Mouse (Mus musculus) hindbrain, embryonic 12.5 days (tissue): ENCODE results near the gene Col2a1. TPM values are rescaled to one million over a fixed set of nuclear protein-coding genes. Genes with fewer than 3 reads are reported as not detected.

Experiments used
- ATAC-seq: fragments of 200-750 bp; cut with Nextera tagmentation; 2 replicates; pipeline ENCODE4 v1.8.0; 2017; ENCODE audit warnings: moderate TSS enrichment; ENCODE audit not compliant: low FRiP score
- H3K27ac ChIP-seq: fragments of 300-500 bp; sonication (generic); 2 replicates; pipeline ENCODE4 v1.5.1; 2016; ENCODE audit warnings: mild to moderate bottlenecking
- H3K27me3 ChIP-seq: fragments of 300-500 bp; sonication (generic); 2 replicates; pipeline ENCODE4 v1.6.1; 2016; ENCODE audit warnings: mild to moderate bottlenecking
- H3K36me3 ChIP-seq: fragments of 300-500 bp; sonication (generic); 2 replicates; pipeline ENCODE4 v1.6.1; 2016; ENCODE audit warnings: mild to moderate bottlenecking
- H3K4me1 ChIP-seq: fragments of 300-500 bp; sonication (generic); 2 replicates; pipeline ENCODE4 v1.6.1; 2016
- H3K4me2 ChIP-seq: fragments of 300-500 bp; sonication (generic); replicated peaks from 2 replicates; pipeline ENCODE4 v1.6.1; 2016; ENCODE audit warnings: mild to moderate bottlenecking
- H3K4me3 ChIP-seq: fragments of 300-500 bp; sonication (generic); 2 replicates; pipeline ENCODE4 v1.5.1; 2016; ENCODE audit warnings: mild to moderate bottlenecking
- H3K9ac ChIP-seq: fragments of 300-500 bp; sonication (generic); 2 replicates; pipeline ENCODE4 v1.6.1; 2016; ENCODE audit warnings: mild to moderate bottlenecking, moderate library complexity
- H3K9me3 ChIP-seq: fragments of 300-500 bp; sonication (generic); replicated peaks from 2 replicates; pipeline ENCODE4 v1.6.1; 2016; ENCODE audit warnings: mild to moderate bottlenecking
- WGBS: fragments of 180-500 bp; shearing (Covaris S2); methylation state at CpG from one replicate; pipeline ENCODE4 v1.1.7; 2016; 5-methylcytosine and 5-hydroxymethylcytosine counted together
- polyA plus RNA-seq: library from polyadenylated mRNA; unstranded; fragments of >200 nt; fragmentation: Nextera tagmentation; extraction: Ambion mirVana; gene quantifications from 2 replicates; pipeline ENCODE4 v1.2.1, GENCODE M21; 2016

Col2a1 gene
- polyA plus RNA-seq, 1 experiment from 2014 or later: 459 TPM

DNA sequence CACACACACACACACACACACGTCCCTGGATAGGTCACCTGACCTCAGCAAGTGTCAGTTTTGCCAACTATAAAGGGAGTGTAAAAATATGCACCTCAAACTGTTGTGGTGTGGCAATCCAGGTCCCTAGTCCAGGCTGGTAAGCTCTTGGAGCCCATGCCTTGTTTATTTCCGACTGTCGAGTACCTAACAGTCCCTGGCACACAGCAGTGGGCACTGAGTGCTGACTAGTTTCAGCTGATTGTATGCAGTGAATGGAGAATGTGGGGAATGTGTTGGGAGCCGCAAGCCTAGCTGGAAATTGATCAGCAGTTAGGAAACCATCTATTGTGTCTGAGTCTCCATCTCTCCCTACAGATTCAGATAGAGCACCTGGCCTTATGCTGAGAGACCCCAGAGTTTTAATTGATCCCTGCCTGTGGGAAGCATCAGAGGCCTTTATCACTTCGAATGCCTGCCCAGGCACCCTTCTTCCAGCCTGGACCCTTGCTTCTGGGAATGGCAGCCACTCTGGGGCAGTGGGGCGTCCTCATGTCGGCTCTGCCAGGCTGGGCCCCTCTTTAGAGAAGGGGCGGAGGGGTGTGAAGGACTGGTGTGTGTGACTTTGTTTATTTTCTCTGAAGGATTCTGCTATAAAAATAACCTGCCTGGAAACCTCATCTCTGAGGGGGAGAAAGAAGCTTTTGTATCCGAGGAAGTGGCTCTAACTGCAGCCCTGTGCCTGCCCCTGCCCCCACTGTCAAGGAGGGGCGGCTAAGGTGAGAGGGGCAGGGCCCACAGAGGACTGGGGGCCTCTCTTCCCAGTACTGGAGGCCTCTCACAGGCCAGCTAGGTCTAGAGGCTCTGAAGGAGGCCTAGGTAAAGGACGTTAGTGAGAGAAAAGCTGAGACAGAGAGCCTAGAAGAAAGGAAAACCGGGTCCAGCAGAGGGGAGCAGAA lies 22.7 kb upstream of the Col2a1 start:
- Histone ChIP-seq H3K9me3 (no peaks in the 10 kb centered on the region), H3K27me3 (no peaks in the 10 kb centered on the region), H3K4me2 (no peak overlapping the region), H3K4me3 (no peak overlapping the region), H3K36me3 (no peaks in the 10 kb centered on the region), H3K27ac (peak overlapping the region; percentile 64), H3K4me1 (peaks cover 23% of the 10 kb centered on the region), H3K9ac (no peak overlapping the region)
- no peak for ATAC-seq
- 36% methylated on average over 12 of the region's 12 CpGs for WGBS

DNA sequence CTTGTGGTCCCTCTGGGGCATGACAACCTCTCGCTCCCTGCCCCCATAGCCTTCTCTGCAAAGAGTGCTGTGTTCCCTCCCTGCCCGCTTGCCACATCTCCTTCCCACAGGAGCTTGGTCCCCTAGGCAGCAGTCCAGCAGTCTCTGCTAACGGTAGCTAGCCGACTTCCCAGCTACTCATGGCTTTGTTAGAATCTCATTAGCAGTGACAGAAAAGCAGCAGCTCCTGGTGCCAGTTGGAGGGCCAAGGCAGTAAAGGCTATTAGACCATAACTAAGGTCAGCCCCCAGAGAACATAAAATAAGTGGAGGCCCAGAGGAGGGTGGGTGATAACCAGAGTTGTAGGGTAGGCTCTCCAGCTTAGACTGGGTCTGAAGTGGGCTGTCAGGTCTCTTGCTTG lies 21.1 kb upstream of the Col2a1 start:
- Histone ChIP-seq H3K9ac (no peak overlapping the region), H3K27ac (no peak overlapping the region), H3K36me3 (no peaks in the 10 kb centered on the region), H3K4me3 (no peak overlapping the region), H3K4me2 (no peak overlapping the region), H3K9me3 (no peaks in the 10 kb centered on the region), H3K27me3 (no peaks in the 10 kb centered on the region), H3K4me1 (peaks cover 23% of the 10 kb centered on the region)
- no peak for ATAC-seq
- 37% methylated on average over 4 of the region's 4 CpGs for WGBS

DNA sequence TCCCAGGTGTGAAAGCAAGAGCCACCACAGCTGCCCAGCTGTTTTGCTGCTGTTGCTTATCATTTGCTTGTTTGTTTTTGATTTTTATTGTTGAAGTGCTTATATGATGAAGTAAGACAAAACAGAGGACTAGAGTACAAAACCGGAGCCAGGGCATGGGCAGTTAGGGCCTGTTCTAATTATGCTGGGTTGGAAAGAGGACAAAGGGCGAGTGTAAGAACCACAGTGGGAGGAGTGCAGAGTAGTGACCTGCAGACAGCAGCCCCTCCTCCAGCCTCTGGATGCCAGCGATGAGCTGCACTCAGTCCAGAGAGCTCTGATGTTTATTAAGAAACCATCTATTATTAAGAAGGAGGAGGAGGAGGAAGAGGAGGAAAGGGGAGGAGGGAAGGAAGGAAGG lies 18.6 kb upstream of the Col2a1 start:
- Histone ChIP-seq H3K36me3 (no peaks in the 10 kb centered on the region), H3K27ac (no peak overlapping the region), H3K9ac (no peak overlapping the region), H3K4me2 (no peak overlapping the region), H3K27me3 (no peaks in the 10 kb centered on the region), H3K4me3 (no peak overlapping the region), H3K9me3 (no peaks in the 10 kb centered on the region), H3K4me1 (peaks cover 21% of the 10 kb centered on the region)
- no peak for ATAC-seq
- 23% methylated on average over 3 of the region's 3 CpGs for WGBS

DNA sequence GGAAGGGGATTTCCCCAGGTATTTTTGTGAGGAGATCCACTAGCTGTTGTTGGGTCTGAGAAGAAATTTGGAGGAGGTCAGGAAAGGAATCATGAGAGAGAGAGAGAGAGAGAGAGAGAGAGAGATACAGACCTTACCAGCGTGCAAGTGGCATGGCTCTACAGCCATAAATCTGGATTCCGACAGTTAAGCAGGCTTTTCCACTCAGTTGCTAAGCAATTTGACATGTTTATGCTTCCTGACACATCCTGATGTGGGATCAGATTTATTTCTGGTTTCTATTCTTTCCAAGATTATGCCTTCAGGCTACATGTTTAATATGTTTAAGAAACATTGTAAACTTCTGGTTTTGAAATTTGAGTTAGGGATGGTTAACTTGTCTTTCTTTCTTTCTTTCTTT lies 17.4 kb upstream of the Col2a1 start:
- H3K27me3 ChIP-seq: no peaks in the 10 kb centered on the region
- WGBS: 63% methylated on average over 2 of the region's 2 CpGs
- H3K4me2 ChIP-seq: no peak overlapping the region

GRCm38 (mm10) chr15:98019047-98019446 lies 14.6 kb upstream of the Col2a1 start:
- 66% methylated on average over 3 of the region's 3 CpGs for WGBS
- Histone ChIP-seq H3K9me3 (no peaks in the 10 kb centered on the region), H3K4me3 (no peak overlapping the region), H3K4me2 (no peak overlapping the region), H3K4me1 (peaks cover 3% of the 10 kb centered on the region; the same call in 1 of the 2 replicates), H3K36me3 (no peaks in the 10 kb centered on the region), H3K27me3 (no peaks in the 10 kb centered on the region), H3K9ac (no peak overlapping the region), H3K27ac (no peak overlapping the region)
- ATAC-seq: no peak

More for the DNA sequence above, 17.4 kb upstream of the Col2a1 start:
- H3K9ac ChIP-seq: no peak overlapping the region
- no peak overlapping the region for H3K27ac ChIP-seq
- no peak for ATAC-seq
- H3K4me3 ChIP-seq: no peak overlapping the region
- no peaks in the 10 kb centered on the region for H3K9me3 ChIP-seq
- no peaks in the 10 kb centered on the region for H3K36me3 ChIP-seq
- H3K4me1 ChIP-seq: peaks cover 11% of the 10 kb centered on the region

GRCm38 (mm10) chr15:98017925-98018324 lies 13.4 kb upstream of the Col2a1 start:
- H3K4me2 ChIP-seq: no peak overlapping the region
- no peak overlapping the region for H3K9ac ChIP-seq
- peaks cover 3% of the 10 kb centered on the region; the same call in 1 of the 2 replicates for H3K4me1 ChIP-seq
- no peaks in the 10 kb centered on the region for H3K9me3 ChIP-seq
- no peaks in the 10 kb centered on the region for H3K36me3 ChIP-seq
- 82% methylated on average over 4 of the region's 4 CpGs for whole genome bisulfite sequencing
- H3K27ac ChIP-seq: no peak overlapping the region
- ATAC-seq: no peak
- no peak overlapping the region for H3K4me3 ChIP-seq
- no peaks in the 10 kb centered on the region for H3K27me3 ChIP-seq

- H3K27ac ChIP-seq: no peak overlapping the region
- ATAC-seq: no peak
- WGBS: 60% methylated on average over 6 of the region's 6 CpGs
- no peak overlapping the region for H3K4me3 ChIP-seq
- H3K9ac ChIP-seq: no peak overlapping the region
- H3K36me3 ChIP-seq: no peaks in the 10 kb centered on the region
- no peaks in the 10 kb centered on the region for H3K27me3 ChIP-seq
- no peaks in the 10 kb centered on the region for H3K9me3 ChIP-seq
- H3K4me2 ChIP-seq: no peak overlapping the region
- peaks cover 3% of the 10 kb centered on the region; the same call in 1 of the 2 replicates for H3K4me1 ChIP-seq
Observed at GRCm38 (mm10) chr15:98012810-98013209, 8.3 kb upstream of the Col2a1 start.

DNA sequence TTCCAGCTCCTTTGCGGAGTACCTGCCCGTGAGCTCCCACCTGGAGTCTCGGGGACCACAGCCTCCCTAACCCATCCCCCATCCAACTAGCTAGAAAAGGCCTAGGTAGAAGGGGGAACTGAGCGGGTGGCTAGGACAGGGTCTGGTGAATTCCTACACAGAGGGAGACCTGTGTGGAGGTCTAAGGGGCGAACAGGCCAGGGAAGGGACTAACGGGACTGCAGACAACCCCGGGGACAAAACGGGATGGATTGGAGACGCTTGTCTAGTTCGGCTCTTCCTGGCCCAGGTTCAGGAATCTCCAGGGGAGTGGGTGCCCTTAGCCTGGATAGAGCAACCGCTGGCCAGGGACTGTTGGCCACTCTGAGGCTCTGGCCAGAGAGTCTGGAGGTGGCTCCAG lies 686 bp upstream of the Col2a1 start:
- peak overlapping the region; percentile 80; the same call in 1 of the 2 replicates for H3K9ac ChIP-seq
- peaks cover 29% of the 10 kb centered on the region for H3K27me3 ChIP-seq
- peaks cover 44% of the 10 kb centered on the region for H3K4me1 ChIP-seq
- WGBS: 7% methylated on average over 11 of the region's 11 CpGs
- ATAC-seq: no peak
- H3K4me2 ChIP-seq: peak overlapping the region; percentile 82
- peak overlapping the region; percentile 58 for H3K4me3 ChIP-seq
- H3K36me3 ChIP-seq: no peaks in the 10 kb centered on the region
- peak overlapping the region; percentile 96; the same call in 1 of the 2 replicates for H3K27ac ChIP-seq
- no peaks in the 10 kb centered on the region for H3K9me3 ChIP-seq

- peak overlapping the region; percentile 58 for H3K4me3 ChIP-seq
- peak; percentile 23; the same call in 1 of the 2 replicates for ATAC-seq
- H3K27me3 ChIP-seq: peaks cover 29% of the 10 kb centered on the region
- peak overlapping the region; percentile 82 for H3K4me2 ChIP-seq
- peak overlapping the region; percentile 96; the same call in 1 of the 2 replicates for H3K27ac ChIP-seq
- peaks cover 49% of the 10 kb centered on the region for H3K4me1 ChIP-seq
- H3K9ac ChIP-seq: peak overlapping the region; percentile 80
- WGBS: under 1% methylated on average over 19 of the region's 19 CpGs
- no peaks in the 10 kb centered on the region for H3K9me3 ChIP-seq
- no peaks in the 10 kb centered on the region for H3K36me3 ChIP-seq
Observed at GRCm38 (mm10) chr15:98004740-98005159, 255 bp upstream of the Col2a1 start.

- no peaks in the 10 kb centered on the region for H3K9me3 ChIP-seq
- peak overlapping the region; percentile 58 for H3K4me3 ChIP-seq
- H3K9ac ChIP-seq: peak overlapping the region; percentile 80
- H3K36me3 ChIP-seq: peaks cover 8% of the 10 kb centered on the region; the same call in 1 of the 2 replicates
- no peak for ATAC-seq
- H3K27ac ChIP-seq: peak overlapping the region; percentile 96
- H3K4me2 ChIP-seq: peak overlapping the region; percentile 82
- under 1% methylated on average over 42 of the region's 42 CpGs for WGBS
- peaks cover 29% of the 10 kb centered on the region for H3K27me3 ChIP-seq
- H3K4me1 ChIP-seq: peaks cover 57% of the 10 kb centered on the region
Observed at GRCm38 (mm10) chr15:98002991-98003821, 1.3 kb downstream of the Col2a1 start.

GRCm38 (mm10) chr15:98002113-98002990 lies 2.1 kb downstream of the Col2a1 start:
- Histone ChIP-seq H3K27ac (peak overlapping the region; percentile 96), H3K4me2 (peak overlapping the region; percentile 82), H3K36me3 (peaks cover 12% of the 10 kb centered on the region; the same call in 1 of the 2 replicates), H3K27me3 (peaks cover 29% of the 10 kb centered on the region), H3K4me1 (peaks cover 57% of the 10 kb centered on the region), H3K9ac (peak overlapping the region; percentile 80), H3K9me3 (no peaks in the 10 kb centered on the region), H3K4me3 (peak overlapping the region; percentile 58)
- peak; percentile 62 for ATAC-seq
- under 1% methylated on average over 40 of the region's 42 CpGs for WGBS
